Mouse (Mus musculus) layer of hippocampus, adult 2 months (tissue): ENCODE measurements at regions not wholly inside any gene's neighbourhood (a gene's known extent, or its start where the extent isn't known, plus 50 kb on each side); places are given as distances from the start of the nearest gene placed in this dataset.

ENCODE experiments used
- DNase-seq, 2 experiments: peaks; one replicate each; pipeline ENCODE4 v3.0.0; 2022; ENCODE audit warnings: low spot score in 2 of 2
- H3K27ac ChIP-seq: fragments of 200-600 bp; 2 replicates; pipeline ENCODE4 v1.8.1; 2022
- H3K4me3 ChIP-seq: fragments of 200-600 bp; 2 replicates; pipeline ENCODE4 v1.8.1; 2022; ENCODE audit warnings: mild to moderate bottlenecking
- CTCF ChIP-seq: fragments of 200-600 bp; conservative IDR thresholded peaks from 2 replicates; pipeline ENCODE4 v1.8.1; 2022; ENCODE audit warnings: antibody characterized with exemption, mild to moderate bottlenecking, moderate library complexity

DNA sequence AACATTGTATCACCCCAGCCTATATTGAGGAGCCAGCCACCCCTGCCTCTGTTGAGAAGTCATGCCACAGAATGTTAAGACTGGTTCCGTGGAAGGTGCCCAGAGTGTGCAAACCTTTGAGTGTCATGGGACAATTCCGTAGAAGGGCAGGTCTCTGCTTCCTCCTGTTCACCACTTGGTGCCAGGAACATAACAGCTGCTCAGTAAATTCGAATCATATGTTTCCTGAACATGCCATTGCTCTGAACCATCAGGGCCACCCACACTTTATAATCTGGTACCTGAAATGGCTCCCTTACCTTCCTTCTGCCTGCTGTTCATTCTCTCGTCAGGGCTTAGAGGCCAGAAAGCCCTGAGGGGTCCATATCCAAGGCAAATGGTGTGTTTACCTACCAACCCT lies 273.0 kb upstream of the 4930535I16Rik start:
- Histone ChIP-seq H3K4me3 (no peak overlapping the region), H3K27ac (no peak overlapping the region; the same call in 1 of the 2 replicates)
- DNase-seq = peak in 1 of 2 experiments; percentile 47
- TF ChIP-seq CTCF = no peak

DNA sequence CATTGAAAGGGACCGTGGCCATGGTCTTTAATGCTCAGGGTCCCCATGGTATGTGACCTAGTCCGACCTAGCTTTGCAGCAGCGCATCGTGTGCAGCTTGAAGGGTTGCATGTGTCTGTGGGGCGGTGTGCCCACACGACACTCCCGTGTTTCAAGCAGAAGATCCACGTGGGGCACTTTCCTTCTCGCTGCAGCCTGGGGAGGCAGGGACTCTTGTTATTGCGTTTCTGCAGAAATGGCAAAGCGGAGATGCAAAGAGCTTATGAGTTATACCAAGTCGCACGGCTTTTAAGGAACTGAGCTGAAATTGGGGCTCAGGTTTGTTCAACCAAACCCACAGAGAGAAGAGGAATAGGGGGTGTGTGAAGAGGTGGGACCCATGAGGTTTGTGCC lies 272.2 kb upstream of the 4930535I16Rik start:
- TF ChIP-seq CTCF = no peak
- DNase-seq = no peak
- H3K27ac ChIP-seq = peak overlapping the region; percentile 46
- H3K4me3 ChIP-seq = no peak overlapping the region

DNA sequence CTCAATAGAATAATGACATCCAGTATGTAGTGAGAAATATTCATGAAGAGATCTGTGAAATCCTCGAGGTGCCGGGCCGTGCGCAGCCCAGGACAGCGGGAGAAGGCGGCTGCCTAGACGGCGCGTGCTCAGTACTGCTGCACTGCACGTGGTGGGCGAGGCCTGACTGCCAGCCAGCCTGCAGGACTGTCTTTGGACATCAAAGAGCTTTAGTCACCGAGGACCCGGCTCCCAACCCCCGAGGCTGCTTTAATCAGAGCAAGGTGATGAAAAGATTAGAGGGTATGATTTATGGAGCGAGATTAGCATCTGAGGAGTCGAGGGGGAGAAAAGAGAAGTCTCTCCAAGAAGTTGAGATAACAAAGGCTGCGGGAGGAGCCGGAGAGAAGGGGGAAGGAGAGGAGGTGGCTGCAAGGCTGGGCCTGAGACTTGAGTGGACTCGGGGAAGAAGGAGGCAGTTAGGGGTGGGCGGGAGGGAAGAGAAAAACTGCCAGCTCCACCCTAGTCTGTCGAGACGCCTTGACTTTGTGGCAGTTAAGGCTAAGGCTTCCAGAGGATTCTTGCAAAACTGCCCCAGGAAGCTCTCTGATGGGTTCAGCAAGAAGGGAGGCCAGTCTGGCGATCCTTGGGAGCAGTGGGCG lies 271.6 kb upstream of the 4930535I16Rik start:
- Histone ChIP-seq H3K4me3 (no peak overlapping the region), H3K27ac (peak overlapping the region; percentile 46)
- peak in 1 of 2 experiments; percentile 30 for DNase-seq
- TF ChIP-seq CTCF = no peak

DNA sequence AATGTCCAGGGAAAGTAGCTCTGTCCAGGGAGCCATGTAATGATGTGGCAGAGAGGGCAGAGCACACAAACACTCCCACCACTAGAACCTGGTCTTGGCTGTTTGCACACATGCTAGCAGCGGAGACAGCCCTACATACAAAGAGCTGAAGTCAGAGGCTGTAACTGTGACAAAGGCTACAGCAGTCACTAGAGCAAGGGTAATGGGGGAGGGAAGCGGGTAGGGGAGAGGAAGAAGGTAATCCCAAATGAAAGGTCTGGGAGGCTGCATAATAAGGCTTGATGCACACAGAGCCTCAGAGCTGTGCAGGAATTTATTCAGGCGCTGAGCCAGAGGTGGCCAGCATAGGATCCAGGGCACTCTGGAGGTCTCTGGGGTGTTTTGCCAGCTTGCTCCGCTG lies 269.3 kb upstream of the 4930535I16Rik start:
- Histone ChIP-seq H3K27ac (no peak overlapping the region), H3K4me3 (no peak overlapping the region)
- DNase-seq = no peak
- no peak for TF ChIP-seq CTCF

DNA sequence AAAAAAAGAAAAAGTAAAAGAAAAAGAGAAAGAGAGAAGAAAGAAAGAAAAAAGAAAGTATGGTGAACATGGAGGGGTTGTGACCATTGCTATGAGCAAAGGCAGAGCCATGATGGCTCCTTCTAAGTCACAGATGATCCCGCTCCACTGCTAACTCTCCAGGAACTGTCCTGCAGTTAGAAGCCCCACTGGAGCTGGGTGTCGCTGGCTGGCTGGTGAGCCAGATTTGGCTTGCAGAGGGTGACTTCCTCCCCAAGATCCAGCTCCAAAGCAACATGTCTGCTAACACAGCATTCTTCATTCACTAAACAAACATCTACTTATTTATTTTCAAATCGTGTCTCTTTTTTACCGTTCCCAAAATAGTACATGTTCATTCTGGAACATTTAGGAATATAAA lies 263.5 kb upstream of the 4930535I16Rik start:
- no peak for TF ChIP-seq CTCF
- Histone ChIP-seq H3K4me3 (no peak overlapping the region), H3K27ac (no peak overlapping the region)
- no peak for DNase-seq

DNA sequence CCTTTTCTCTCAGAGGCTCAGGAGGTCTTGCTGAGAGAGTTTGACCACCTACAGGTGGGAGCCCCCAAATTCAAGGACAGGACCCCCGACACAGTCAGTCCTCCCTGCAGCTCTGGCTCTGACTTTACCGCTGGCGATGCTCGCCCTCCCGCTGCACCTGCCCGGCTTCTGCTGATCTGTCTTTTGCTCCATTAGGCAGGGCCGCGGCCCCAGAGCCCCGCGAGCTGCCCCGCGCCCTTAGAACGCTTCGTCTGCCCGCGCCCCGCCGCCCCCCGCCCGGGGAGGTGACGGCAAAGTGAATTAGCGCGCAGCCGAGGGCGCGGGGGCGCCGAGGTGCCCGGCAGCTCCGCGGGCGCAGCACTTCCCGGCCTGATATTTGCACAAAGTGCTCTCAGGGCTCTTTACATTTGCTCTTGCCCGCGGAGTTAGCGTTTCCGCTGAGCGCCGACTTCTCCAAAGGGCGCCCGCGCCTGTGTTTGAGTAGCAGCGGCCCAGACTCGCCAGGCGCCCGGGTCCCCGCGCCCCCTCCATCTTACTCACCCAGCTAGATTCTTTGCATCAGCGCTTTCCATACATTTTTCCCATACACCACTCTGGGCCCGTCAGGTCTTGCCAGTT lies 260.7 kb upstream of the 4930535I16Rik start:
- DNase-seq = no peak
- Histone ChIP-seq H3K27ac (no peak overlapping the region), H3K4me3 (peak overlapping the region; percentile 47)
- TF ChIP-seq CTCF = no peak

DNA sequence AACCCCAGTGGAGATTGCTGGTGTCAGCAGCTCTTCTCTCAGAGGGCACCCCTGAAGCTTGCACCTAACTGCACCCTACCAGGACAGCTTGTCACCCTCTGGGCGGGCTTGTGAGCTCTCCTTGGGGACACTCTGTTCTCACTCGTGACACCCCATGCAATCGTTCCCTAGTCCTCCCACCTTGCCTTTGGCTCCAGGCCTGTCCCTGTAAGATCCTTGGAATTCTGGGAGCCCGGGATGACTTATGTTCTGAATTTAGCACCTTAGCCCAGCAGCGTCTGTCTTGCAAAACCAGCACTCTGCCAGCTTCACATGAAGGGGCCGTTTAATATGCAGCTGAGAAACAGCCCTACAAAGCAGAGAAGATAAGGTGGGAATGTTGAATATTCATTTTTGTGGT lies 257.7 kb upstream of the 4930535I16Rik start:
- Histone ChIP-seq H3K4me3 (no peak overlapping the region), H3K27ac (no peak overlapping the region)
- TF ChIP-seq CTCF = no peak
- peak in 1 of 2 experiments; percentile 42 for DNase-seq

DNA sequence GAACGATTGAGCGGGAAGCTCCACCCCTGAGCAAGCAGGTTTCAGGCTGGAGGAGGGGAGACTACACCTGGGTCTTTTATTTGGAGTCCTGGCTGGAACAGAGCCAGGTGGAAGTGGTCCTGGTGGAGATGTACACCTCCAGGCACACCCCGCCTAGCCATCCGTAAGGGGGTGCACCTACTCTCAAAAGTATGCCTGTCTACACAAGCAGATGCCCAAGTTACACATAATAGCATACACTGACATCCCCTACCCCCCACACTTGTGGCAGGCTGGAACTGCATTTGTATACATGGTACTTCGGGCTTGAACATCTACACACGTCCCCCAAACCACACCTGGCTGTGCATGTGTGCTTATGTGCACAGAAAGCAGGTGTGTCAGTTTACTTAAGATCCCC lies 236.8 kb upstream of the 4930535I16Rik start:
- H3K4me3 ChIP-seq = no peak overlapping the region
- H3K27ac ChIP-seq = no peak overlapping the region
- TF ChIP-seq CTCF = no peak
- DNase-seq = no peak

DNA sequence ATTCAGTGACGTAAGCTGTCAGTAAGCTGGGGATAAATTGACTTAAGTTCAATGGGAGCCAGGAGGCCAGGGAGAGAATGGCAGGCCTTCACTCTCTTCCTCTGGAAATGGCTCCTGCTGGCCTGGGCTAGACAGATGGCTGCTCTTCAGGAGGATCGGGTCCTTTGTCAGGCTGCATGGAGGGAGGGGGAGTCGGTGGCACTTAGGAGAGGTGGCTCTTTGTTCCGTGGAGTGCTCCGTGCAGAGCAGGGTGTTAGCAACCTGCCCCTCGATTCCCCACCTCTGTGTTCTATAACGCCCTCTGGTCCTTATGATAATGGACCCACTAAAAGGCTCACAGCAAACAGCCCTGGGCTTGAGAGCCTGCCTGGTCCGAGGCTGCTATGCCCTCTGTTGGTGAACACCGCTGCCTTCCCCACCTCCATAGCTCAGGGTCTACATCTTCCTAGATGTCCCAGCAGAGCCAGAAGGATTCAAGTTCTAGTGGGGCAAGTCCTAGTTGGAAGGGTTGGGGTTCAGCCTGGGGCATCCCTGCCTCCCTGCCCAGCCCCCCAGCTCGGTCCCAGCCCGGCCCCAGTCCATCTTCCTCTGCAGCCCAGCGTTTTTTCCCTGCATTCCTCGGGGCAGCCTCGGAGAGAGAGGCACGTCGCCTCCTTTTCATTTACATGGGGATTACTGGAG lies 232.1 kb upstream of the 4930535I16Rik start:
- Histone ChIP-seq H3K4me3 (no peak overlapping the region), H3K27ac (no peak overlapping the region)
- TF ChIP-seq CTCF = peak; percentile 60
- DNase-seq = no peak

DNA sequence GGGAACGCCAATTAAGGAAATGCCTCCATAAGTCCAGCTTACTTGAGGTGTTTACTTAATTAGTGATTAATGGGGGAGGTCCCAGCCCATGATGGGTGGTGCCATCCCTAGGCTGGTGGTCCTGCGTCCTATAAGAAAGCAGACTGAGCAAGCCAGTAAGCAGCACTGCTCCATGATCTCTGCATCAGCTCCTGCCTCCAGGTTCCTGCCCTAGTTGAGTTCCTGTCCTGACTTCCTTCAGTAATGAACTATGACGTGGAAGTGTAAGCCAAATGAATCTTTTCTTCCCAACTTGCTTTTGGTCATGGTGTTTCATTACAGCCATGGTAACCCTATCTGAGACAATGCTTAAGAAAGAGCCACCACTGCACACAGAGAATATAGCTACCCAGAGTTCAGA lies 231.2 kb upstream of the 4930535I16Rik start:
- no peak for TF ChIP-seq CTCF
- H3K4me3 ChIP-seq = no peak overlapping the region
- no peak for DNase-seq
- no peak overlapping the region for H3K27ac ChIP-seq

DNA sequence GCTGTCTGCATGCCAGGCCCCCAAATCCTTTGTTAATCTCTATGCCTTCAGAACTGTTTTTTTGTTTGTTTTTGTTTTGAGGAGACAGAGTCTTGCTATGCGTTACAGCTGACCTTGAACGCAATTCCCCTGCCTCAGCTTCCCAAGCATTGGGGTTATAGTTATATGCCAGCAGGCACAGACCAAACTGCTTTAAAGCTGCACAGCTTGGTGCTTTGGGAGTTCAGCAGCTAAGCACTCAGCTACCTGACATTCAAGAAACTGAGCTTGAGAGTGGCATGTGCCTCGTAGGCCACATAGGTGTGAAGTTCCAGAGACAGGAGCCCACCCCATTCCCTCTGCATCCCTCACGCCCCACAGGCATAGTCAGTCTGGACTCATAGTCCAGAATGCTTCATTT lies 229.5 kb upstream of the 4930535I16Rik start:
- H3K27ac ChIP-seq = no peak overlapping the region
- TF ChIP-seq CTCF = no peak
- no peak overlapping the region for H3K4me3 ChIP-seq
- DNase-seq = no peak

DNA sequence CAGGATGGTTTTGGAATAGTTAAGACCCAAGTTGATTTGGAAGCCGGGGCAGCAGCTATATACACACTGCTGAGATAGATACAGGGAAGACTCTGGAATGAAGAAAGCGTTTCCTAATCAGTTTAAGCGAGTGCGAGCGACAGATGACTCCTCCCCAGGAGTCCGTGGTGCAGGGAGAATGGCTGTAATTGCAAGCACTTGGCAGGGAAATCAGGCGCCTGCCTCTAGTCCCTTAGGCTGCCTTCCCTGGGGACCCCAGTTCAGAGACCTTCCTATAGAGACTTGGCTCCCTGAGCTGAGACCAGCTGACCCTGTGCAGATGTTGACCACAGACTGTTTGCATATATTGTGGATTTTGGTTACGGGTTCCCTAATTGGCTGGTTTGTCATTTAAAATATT lies 228.3 kb upstream of the 4930535I16Rik start:
- no peak overlapping the region for H3K27ac ChIP-seq
- DNase-seq = no peak
- H3K4me3 ChIP-seq = no peak overlapping the region
- no peak for TF ChIP-seq CTCF

DNA sequence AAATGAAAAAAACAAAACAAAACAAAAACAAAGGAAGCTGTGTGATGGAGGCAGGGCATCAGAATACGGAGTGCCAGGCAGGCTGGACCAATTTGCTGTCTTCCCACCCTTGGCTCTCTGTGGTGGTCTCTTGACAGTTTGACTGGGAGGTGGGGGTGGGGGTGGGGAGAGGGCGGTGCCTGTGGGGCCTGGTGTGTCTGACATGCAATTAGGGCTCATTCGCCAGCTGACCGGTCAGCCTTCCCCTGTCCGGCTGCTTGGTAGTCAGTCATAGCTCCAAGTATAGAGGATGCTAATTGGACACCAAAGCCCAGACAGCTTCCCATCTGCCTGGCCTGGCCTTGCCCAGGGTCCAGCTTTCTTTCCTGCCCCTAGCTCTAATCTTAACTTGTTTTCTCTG lies 225.8 kb upstream of the 4930535I16Rik start:
- no peak for TF ChIP-seq CTCF

DNA sequence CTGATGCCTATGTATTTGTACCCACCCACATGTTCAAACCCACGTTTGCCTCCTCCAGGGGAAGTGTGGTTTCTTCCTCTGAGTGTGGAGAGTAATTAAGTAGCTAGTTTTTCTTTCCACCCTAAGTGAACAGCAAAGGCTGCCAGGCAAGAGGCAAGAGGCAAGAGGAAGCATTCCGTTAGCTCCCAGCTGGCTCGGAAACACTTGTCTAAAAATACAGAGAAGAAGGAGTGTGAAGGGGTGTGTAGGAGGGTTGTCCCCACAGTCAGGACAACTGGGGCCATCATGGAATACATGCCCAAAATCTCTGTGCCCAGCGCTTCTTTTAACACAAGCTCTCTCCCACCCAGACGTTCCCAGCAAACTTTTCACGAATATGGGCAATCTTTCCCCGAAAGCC lies 225.4 kb upstream of the 4930535I16Rik start:
- TF ChIP-seq CTCF = no peak
- no peak overlapping the region for H3K4me3 ChIP-seq
- no peak overlapping the region for H3K27ac ChIP-seq
- peak in 1 of 2 experiments; percentile 9 for DNase-seq

More for the DNA sequence above, 225.8 kb upstream of the 4930535I16Rik start:
- Histone ChIP-seq H3K4me3 (no peak overlapping the region), H3K27ac (no peak overlapping the region)
- DNase-seq = no peak
